Mouse (Mus musculus) forebrain, embryonic 13.5 days (tissue): Measurements from ENCODE around the gene Fndc7. TPM values are rescaled to one million over a fixed set of nuclear protein-coding genes. Genes with fewer than 3 reads are reported as not detected.

ENCODE experiments used
- ATAC-seq: fragments of 200-750 bp; cut with Nextera tagmentation; 2 replicates; pipeline ENCODE4 v1.8.0; 2017
- H3K27ac ChIP-seq: fragments of 300-500 bp; sonication (generic); 2 replicates; pipeline ENCODE4 v1.5.1; 2015; ENCODE audit warnings: inconsistent platforms, mild to moderate bottlenecking, moderate library complexity
- H3K27me3 ChIP-seq: fragments of 300-500 bp; sonication (generic); 2 replicates; pipeline ENCODE4 v1.6.1; 2015; ENCODE audit warnings: mild to moderate bottlenecking, inconsistent platforms
- H3K36me3 ChIP-seq: fragments of 300-500 bp; sonication (generic); 2 replicates; pipeline ENCODE4 v1.6.1; 2015; ENCODE audit warnings: mild to moderate bottlenecking, inconsistent platforms; ENCODE audit not compliant: poor library complexity, severe bottlenecking
- H3K4me1 ChIP-seq: fragments of 300-500 bp; sonication (generic); 2 replicates; pipeline ENCODE4 v1.6.1; 2015; ENCODE audit warnings: inconsistent platforms
- H3K4me2 ChIP-seq: fragments of 300-500 bp; sonication (generic); 2 replicates; pipeline ENCODE4 v1.6.1; 2015; ENCODE audit warnings: inconsistent platforms, mild to moderate bottlenecking, moderate library complexity
- H3K4me3 ChIP-seq: fragments of 300-500 bp; sonication (generic); 2 replicates; pipeline ENCODE4 v1.5.1; 2015; ENCODE audit warnings: mild to moderate bottlenecking, inconsistent platforms
- H3K9ac ChIP-seq: fragments of 300-500 bp; sonication (generic); 2 replicates; pipeline ENCODE4 v1.6.1; 2015; ENCODE audit warnings: mild to moderate bottlenecking, inconsistent platforms
- H3K9me3 ChIP-seq: fragments of 300-500 bp; sonication (generic); replicated peaks from 2 replicates; pipeline ENCODE4 v1.6.1; 2016; ENCODE audit warnings: inconsistent platforms
- WGBS: fragments of 180-500 bp; shearing (Covaris S2); methylation state at CpG from one replicate; pipeline ENCODE4 v1.1.7; 2015; 5-methylcytosine and 5-hydroxymethylcytosine counted together
- polyA plus RNA-seq: library from polyadenylated mRNA; unstranded; fragments of >200 nt; fragmentation: Nextera tagmentation; extraction: Ambion mirVana; gene quantifications from 2 replicates; pipeline ENCODE4 v1.2.1, GENCODE M21; 2015

Fndc7 gene
- polyA plus RNA-seq, 1 experiment from 2014 or later = not detected

GRCm38 (mm10) chr3:108911548-108912413 lies 22.0 kb upstream of the Fndc7 start, which contains the start of gene Prpf38b:
Prpf38b (minus strand) TSS chr3:108911727.
- H3K4me2 ChIP-seq = peak within 1 kb of the TSS; percentile 98
- WGBS = 1% methylated on average over 53 of the region's 53 CpGs
- peak; percentile 99 for ATAC-seq
- peak within 1 kb of the TSS; percentile 93 for H3K9ac ChIP-seq
- peak within 1 kb of the TSS; percentile 72 for H3K4me3 ChIP-seq
- peak within 1 kb of the TSS; percentile 97 for H3K27ac ChIP-seq
- H3K27me3 ChIP-seq = no peaks in the 10 kb centered on the region
- H3K9me3 ChIP-seq = no peaks in the 10 kb centered on the region
- peaks cover 10% of the 10 kb centered on the region; the same call in 1 of the 2 replicates for H3K36me3 ChIP-seq
- peaks cover 26% of the 10 kb centered on the region for H3K4me1 ChIP-seq

- ATAC-seq = peak; percentile 85
- Histone ChIP-seq H3K4me2 (peak overlapping the region; percentile 98), H3K27ac (peak overlapping the region; percentile 97), H3K27me3 (no peaks in the 10 kb centered on the region), H3K4me3 (peak overlapping the region; percentile 72), H3K36me3 (peaks cover 15% of the 10 kb centered on the region; the same call in 1 of the 2 replicates), H3K4me1 (peaks cover 26% of the 10 kb centered on the region), H3K9ac (peak overlapping the region; percentile 93), H3K9me3 (no peaks in the 10 kb centered on the region)
- WGBS = under 1% methylated on average over 40 of the region's 44 CpGs
These were observed 21.3 kb upstream of the Fndc7 start for GRCm38 (mm10) chr3:108911081-108911547.

- Histone ChIP-seq H3K4me2 (peak overlapping the region; percentile 98), H3K27me3 (no peaks in the 10 kb centered on the region), H3K9ac (peak overlapping the region; percentile 93), H3K4me3 (peak overlapping the region; percentile 72), H3K27ac (peak overlapping the region; percentile 97), H3K36me3 (peaks cover 19% of the 10 kb centered on the region), H3K9me3 (no peaks in the 10 kb centered on the region), H3K4me1 (peaks cover 26% of the 10 kb centered on the region)
- WGBS = under 1% methylated on average over 32 of the region's 32 CpGs
- ATAC-seq = no peak
These were observed 20.7 kb upstream of the Fndc7 start for GRCm38 (mm10) chr3:108910303-108911080.

- 96% methylated on average over 6 of the region's 6 CpGs for WGBS
- H3K27ac ChIP-seq = no peak overlapping the region
- no peaks in the 10 kb centered on the region for H3K27me3 ChIP-seq
- H3K9ac ChIP-seq = no peak overlapping the region
- H3K4me3 ChIP-seq = no peak overlapping the region
- H3K9me3 ChIP-seq = no peaks in the 10 kb centered on the region
- peaks cover 74% of the 10 kb centered on the region for H3K36me3 ChIP-seq
- no peak for ATAC-seq
- H3K4me2 ChIP-seq = no peak overlapping the region
- H3K4me1 ChIP-seq = no peaks in the 10 kb centered on the region
These were observed 13.1 kb upstream of the Fndc7 start for GRCm38 (mm10) chr3:108902934-108903333.

- 55% methylated on average over 2 of the region's 2 CpGs for WGBS
- ATAC-seq = no peak
- Histone ChIP-seq H3K9me3 (no peaks in the 10 kb centered on the region), H3K27ac (no peak overlapping the region), H3K4me2 (no peak overlapping the region), H3K4me3 (no peak overlapping the region), H3K4me1 (no peaks in the 10 kb centered on the region), H3K36me3 (peaks cover 71% of the 10 kb centered on the region), H3K27me3 (no peaks in the 10 kb centered on the region), H3K9ac (no peak overlapping the region)
These were observed 12.2 kb upstream of the Fndc7 start for GRCm38 (mm10) chr3:108902038-108902437.

- no peak overlapping the region for H3K4me3 ChIP-seq
- WGBS = 78% methylated on average over 5 of the region's 5 CpGs
- H3K36me3 ChIP-seq = peaks cover 60% of the 10 kb centered on the region
- H3K9ac ChIP-seq = no peak overlapping the region
- no peak for ATAC-seq
- H3K9me3 ChIP-seq = no peaks in the 10 kb centered on the region
- no peaks in the 10 kb centered on the region for H3K27me3 ChIP-seq
- H3K4me1 ChIP-seq = no peaks in the 10 kb centered on the region
- no peak overlapping the region for H3K4me2 ChIP-seq
- no peak overlapping the region for H3K27ac ChIP-seq
These were observed 10.9 kb upstream of the Fndc7 start for GRCm38 (mm10) chr3:108900681-108901080.

GRCm38 (mm10) chr3:108900147-108900546 lies 10.3 kb upstream of the Fndc7 start:
- Histone ChIP-seq H3K9ac (no peak overlapping the region), H3K27ac (no peak overlapping the region), H3K27me3 (no peaks in the 10 kb centered on the region), H3K4me2 (no peak overlapping the region), H3K36me3 (peaks cover 55% of the 10 kb centered on the region), H3K9me3 (no peaks in the 10 kb centered on the region), H3K4me1 (no peaks in the 10 kb centered on the region), H3K4me3 (no peak overlapping the region)
- ATAC-seq = no peak
- 88% methylated on average over 3 of the region's 3 CpGs for WGBS

- Histone ChIP-seq H3K36me3 (peaks cover 40% of the 10 kb centered on the region), H3K27ac (no peak overlapping the region), H3K4me3 (no peak overlapping the region), H3K4me1 (no peaks in the 10 kb centered on the region), H3K9ac (no peak overlapping the region), H3K27me3 (no peaks in the 10 kb centered on the region), H3K4me2 (no peak overlapping the region), H3K9me3 (no peaks in the 10 kb centered on the region)
- 95% methylated on average over 4 of the region's 4 CpGs for WGBS
- ATAC-seq = 0 out of 2 replicates have a peak, but pooled peaks have one; percentile 38
These were observed 8.8 kb upstream of the Fndc7 start for GRCm38 (mm10) chr3:108898640-108899039.

- H3K9me3 ChIP-seq = no peaks in the 10 kb centered on the region
- no peak for ATAC-seq
- H3K36me3 ChIP-seq = no peaks in the 10 kb centered on the region
- no peak overlapping the region for H3K4me2 ChIP-seq
- no peak overlapping the region for H3K4me3 ChIP-seq
- WGBS = 85% methylated on average over 4 of the region's 4 CpGs
- H3K27me3 ChIP-seq = no peaks in the 10 kb centered on the region
- H3K27ac ChIP-seq = no peak overlapping the region
- H3K9ac ChIP-seq = no peak overlapping the region
- no peaks in the 10 kb centered on the region for H3K4me1 ChIP-seq
These were observed 3.1 kb upstream of the Fndc7 start for GRCm38 (mm10) chr3:108892914-108893313.

GRCm38 (mm10) chr3:108892080-108892479 lies 2.3 kb upstream of the Fndc7 start:
- no peaks in the 10 kb centered on the region for H3K27me3 ChIP-seq
- H3K4me3 ChIP-seq = no peak overlapping the region
- no peak for ATAC-seq
- H3K27ac ChIP-seq = no peak overlapping the region
- no peak overlapping the region for H3K4me2 ChIP-seq
- H3K4me1 ChIP-seq = no peaks in the 10 kb centered on the region
- no peaks in the 10 kb centered on the region for H3K9me3 ChIP-seq
- WGBS = 91% methylated on average over 1 of the region's 1 CpGs
- H3K9ac ChIP-seq = no peak overlapping the region
- H3K36me3 ChIP-seq = no peaks in the 10 kb centered on the region

- Histone ChIP-seq H3K36me3 (no peaks in the 10 kb centered on the region), H3K9ac (no peak overlapping the region), H3K4me2 (no peak overlapping the region), H3K27me3 (no peaks in the 10 kb centered on the region), H3K9me3 (no peaks in the 10 kb centered on the region), H3K4me1 (peaks cover 5% of the 10 kb centered on the region; the same call in 1 of the 2 replicates), H3K27ac (no peak overlapping the region), H3K4me3 (no peak overlapping the region)
- ATAC-seq = no peak
- WGBS = 92% methylated on average over 3 of the region's 3 CpGs
These were observed 2.2 kb downstream of the Fndc7 start for GRCm38 (mm10) chr3:108887618-108887975.
